Mouse (Mus musculus) olfactory bulb, adult 2 months (tissue): ENCODE measurements around the gene Meis2.

Experiments
- CTCF ChIP-seq: fragments of 200-500 bp; IDR thresholded peaks from 2 replicates; pipeline ENCODE4 v1.5.1; 2012; ENCODE audit warnings: low read depth, mild to moderate bottlenecking, low read length, moderate library complexity; ENCODE audit not compliant: insufficient read depth
- POLR2A ChIP-seq: fragments of 200-500 bp; IDR thresholded peaks from 2 replicates; pipeline ENCODE4 v1.6.1; 2012; ENCODE audit warnings: mild to moderate bottlenecking, low read depth, low read length, moderate library complexity; ENCODE audit not compliant: insufficient read depth

DNA sequence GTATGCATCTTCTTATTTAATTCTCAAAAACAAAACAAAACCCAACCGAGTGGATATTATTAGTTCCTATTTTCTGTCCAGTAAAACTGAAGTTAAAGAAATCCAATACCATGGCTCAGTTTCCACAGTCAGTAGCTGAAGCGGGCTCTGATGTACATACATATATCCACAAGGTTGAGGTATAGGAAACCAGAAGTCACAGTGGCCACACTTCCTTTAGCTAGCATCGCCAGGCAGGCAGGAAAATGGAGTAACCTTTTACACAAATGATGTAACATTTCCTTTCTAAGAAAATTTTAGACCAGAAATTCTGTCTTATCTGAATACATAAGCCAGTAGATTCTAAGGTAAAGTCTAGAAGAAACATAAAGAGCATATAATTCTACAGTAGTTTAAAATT is 175.6 kb downstream of the Meis2 start:
- TF ChIP-seq POLR2A: no peak
- TF ChIP-seq CTCF: no peak
